Mouse (Mus musculus) kidney, embryonic 16.5 days (tissue): ENCODE measurements around the gene Fcna. TPM values are rescaled to one million over a fixed set of nuclear protein-coding genes. Genes with fewer than 3 reads are reported as not detected.

Experiments used
- polyA plus RNA-seq: library from polyadenylated mRNA; unstranded; fragments of >200 nt; fragmentation: Nextera tagmentation; extraction: Ambion mirVana; gene quantifications from 2 replicates; pipeline ENCODE4 v1.2.1, GENCODE M21; 2015

Fcna gene
- polyA plus RNA-seq, 1 experiment from 2014 or later, result 3.2 TPM

Other genes starting within 250 kb of the Fcna start
- 5.5 and 6.4 TPM in 2 replicates for gene Entpd2, start 232.2 kb downstream of the Fcna start, polyA plus RNA-seq
- gene Npdc1, start 228.7 kb downstream of the Fcna start, polyA plus RNA-seq, result 52.4 and 58.3 TPM in 2 replicates
- not detected in 2 replicates for gene Fut7, start 204.8 kb downstream of the Fcna start, polyA plus RNA-seq
- 12.7 and 14.3 TPM in 2 replicates for gene Abca2, start 199.3 kb downstream of the Fcna start, polyA plus RNA-seq
- 3.9 and 8.5 TPM in 2 replicates for gene Clic3, start 171.2 kb downstream of the Fcna start, polyA plus RNA-seq
- gene Paxx, start 166.9 kb downstream of the Fcna start, polyA plus RNA-seq, result 33.8 and 35.9 TPM in 2 replicates
- gene Ptgds, start 158.0 kb downstream of the Fcna start, polyA plus RNA-seq, result 1.8 and 4.7 TPM in 2 replicates
- gene Lcn12, start 134.1 kb downstream of the Fcna start, polyA plus RNA-seq, result not detected in 2 replicates
- 105 and 115 TPM in 2 replicates for gene Fbxw5, start 127.3 kb downstream of the Fcna start, polyA plus RNA-seq
- 9.5 and 9.6 TPM in 2 replicates for gene C8g, start 126.3 kb downstream of the Fcna start, polyA plus RNA-seq
- gene Traf2, start 81.1 kb downstream of the Fcna start, polyA plus RNA-seq, result 40.6 and 43.6 TPM in 2 replicates
- gene Edf1, start 70.2 kb downstream of the Fcna start, polyA plus RNA-seq, result 372 and 373 TPM in 2 replicates
- gene Mamdc4, start 53.2 kb downstream of the Fcna start, polyA plus RNA-seq, result 12.2 and 14.7 TPM in 2 replicates
- 193 and 206 TPM in 2 replicates for gene Phpt1, start 52.8 kb downstream of the Fcna start, polyA plus RNA-seq
- 0.18 and 0.22 TPM in 2 replicates for gene Ajm1, start 46.3 kb downstream of the Fcna start, polyA plus RNA-seq
- 69.8 and 73.9 TPM in 2 replicates for gene Rabl6, start 19.5 kb downstream of the Fcna start, polyA plus RNA-seq
- 0.27 and 0.33 TPM in 2 replicates for gene Ccdc183, start 10.4 kb downstream of the Fcna start, polyA plus RNA-seq
- 36.1 and 37.6 TPM in 2 replicates for gene Tmem141, start 6.0 kb downstream of the Fcna start, polyA plus RNA-seq
- not detected in 2 replicates for gene Lcn8, start 25.1 kb upstream of the Fcna start, polyA plus RNA-seq
- not detected in 2 replicates for gene Lcn5, start 29.9 kb upstream of the Fcna start, polyA plus RNA-seq
- not detected in 2 replicates for gene Lcn6, start 48.8 kb upstream of the Fcna start, polyA plus RNA-seq
- not detected in 2 replicates for gene Lcn10, start 54.7 kb upstream of the Fcna start, polyA plus RNA-seq
- 0.24 TPM in 1 of 2 replicates, not detected in the other for gene Obp2a, start 72.0 kb upstream of the Fcna start, polyA plus RNA-seq
- gene Bmyc, start 78.7 kb upstream of the Fcna start, polyA plus RNA-seq, result 89.0 and 91.6 TPM in 2 replicates
- gene Obp2b, start 109.0 kb upstream of the Fcna start, polyA plus RNA-seq, result not detected in 2 replicates
- gene Lcn3, start 137.5 kb upstream of the Fcna start, polyA plus RNA-seq, result not detected in 2 replicates
- gene Lcn11, start 149.0 kb upstream of the Fcna start, polyA plus RNA-seq, result not detected in 2 replicates
- not detected in 2 replicates for gene Gm13539, start 154.2 kb upstream of the Fcna start, polyA plus RNA-seq
- gene Glt6d1, start 187.8 kb upstream of the Fcna start, polyA plus RNA-seq, result not detected in 2 replicates
- gene Lcn9, start 195.1 kb upstream of the Fcna start, polyA plus RNA-seq, result not detected in 2 replicates
- gene Sohlh1, start 219.2 kb upstream of the Fcna start, polyA plus RNA-seq, result 0.24 TPM in 1 of 2 replicates, not detected in the other
- gene Kcnt1, start 235.7 kb upstream of the Fcna start, polyA plus RNA-seq, result 0.74 and 0.91 TPM in 2 replicates